Mouse (Mus musculus) erythroblast, embryonic 14.5 days (primary cell): ENCODE measurements around the gene Lef1. TPM values are rescaled to one million over a fixed set of nuclear protein-coding genes. Genes with fewer than 3 reads are reported as not detected.

Experiments
- H3K27me3 ChIP-seq: 2 replicates; pipeline ENCODE4 v1.6.1; 2012; ENCODE audit warnings: inconsistent platforms; ENCODE audit not compliant: control insufficient read depth
- H3K36me3 ChIP-seq: 2 replicates; pipeline ENCODE4 v1.6.1; 2012; ENCODE audit warnings: mild to moderate bottlenecking, inconsistent platforms; ENCODE audit not compliant: control insufficient read depth
- H3K4me1 ChIP-seq: 2 replicates; pipeline ENCODE4 v1.6.1; 2012; ENCODE audit warnings: inconsistent platforms; ENCODE audit not compliant: control insufficient read depth
- H3K4me3 ChIP-seq: replicated peaks from 2 replicates; pipeline ENCODE3; 2012; ENCODE audit warnings: moderate library complexity, mild to moderate bottlenecking, inconsistent platforms
- H3K9me3 ChIP-seq: 2 replicates; pipeline ENCODE4 v1.6.1; 2012; ENCODE audit warnings: low read length, inconsistent platforms, mixed read lengths; ENCODE audit not compliant: control insufficient read depth
- GATA1 ChIP-seq: IDR thresholded peaks from 2 replicates; pipeline ENCODE4 v1.6.1; 2012; ENCODE audit warnings: low read length, inconsistent platforms, mixed read lengths
- TAL1 ChIP-seq: IDR thresholded peaks from 3 replicates; pipeline ENCODE4 v1.6.1; 2012; ENCODE audit warnings: low read length, inconsistent platforms, mixed read lengths
- polyA plus RNA-seq: library from polyadenylated mRNA; stranded (reverse); fragments of >175 nt; gene quantifications from 2 replicates; pipeline ENCODE4 v1.2.3, GENCODE M21; 2012

Lef1 gene
- polyA plus RNA-seq, 1 experiment: not detected

- H3K4me1 ChIP-seq: no peaks in the 10 kb centered on the region
Measured at GRCm38 (mm10) chr3:131259392-131259965, 149.2 kb downstream of the Lef1 start.

GRCm38 (mm10) chr3:131260418-131260817, 150.1 kb downstream of the Lef1 start:
- no peak for TF ChIP-seq GATA1
- TF ChIP-seq TAL1: no peak
- Histone ChIP-seq H3K36me3 (peaks cover 2% of the 10 kb centered on the region; the same call in 1 of the 2 replicates), H3K9me3 (peaks cover 3% of the 10 kb centered on the region; the same call in 1 of the 2 replicates), H3K4me3 (no peak overlapping the region), H3K4me1 (no peaks in the 10 kb centered on the region), H3K27me3 (no peaks in the 10 kb centered on the region)

More at GRCm38 (mm10) chr3:131259392-131259965, 149.2 kb downstream of the Lef1 start:
- TF ChIP-seq TAL1: no peak
- no peak for TF ChIP-seq GATA1
- Histone ChIP-seq H3K36me3 (peaks cover 2% of the 10 kb centered on the region; the same call in 1 of the 2 replicates), H3K4me3 (no peak overlapping the region), H3K27me3 (no peaks in the 10 kb centered on the region), H3K9me3 (peaks cover 3% of the 10 kb centered on the region; the same call in 1 of the 2 replicates)

- no peaks in the 10 kb centered on the region for H3K4me1 ChIP-seq
- H3K36me3 ChIP-seq: peaks cover 2% of the 10 kb centered on the region; the same call in 1 of the 2 replicates
- H3K27me3 ChIP-seq: no peaks in the 10 kb centered on the region
- no peak for TF ChIP-seq TAL1
- no peak for TF ChIP-seq GATA1
- H3K4me3 ChIP-seq: no peak overlapping the region
- peaks cover 3% of the 10 kb centered on the region; the same call in 1 of the 2 replicates for H3K9me3 ChIP-seq
Measured at GRCm38 (mm10) chr3:131263766-131264486, 153.7 kb downstream of the Lef1 start.

GRCm38 (mm10) chr3:131265516-131265915, 155.2 kb downstream of the Lef1 start:
- Histone ChIP-seq H3K4me1 (no peaks in the 10 kb centered on the region), H3K36me3 (peaks cover under 1% of the 10 kb centered on the region; the same call in 1 of the 2 replicates), H3K27me3 (no peaks in the 10 kb centered on the region), H3K9me3 (peaks cover 3% of the 10 kb centered on the region; the same call in 1 of the 2 replicates), H3K4me3 (no peak overlapping the region)
- TF ChIP-seq GATA1: no peak
- no peak for TF ChIP-seq TAL1

GRCm38 (mm10) chr3:131266366-131267050, 156.2 kb downstream of the Lef1 start:
- Histone ChIP-seq H3K27me3 (no peaks in the 10 kb centered on the region), H3K4me3 (no peak overlapping the region), H3K4me1 (peaks cover 9% of the 10 kb centered on the region), H3K36me3 (no peaks in the 10 kb centered on the region; the same call in 1 of the 2 replicates), H3K9me3 (no peaks in the 10 kb centered on the region)
- TF ChIP-seq GATA1 (no peak), TAL1 (no peak)

- no peaks in the 10 kb centered on the region for H3K36me3 ChIP-seq
- no peak overlapping the region for H3K4me3 ChIP-seq
- H3K9me3 ChIP-seq: 0 out of 2 replicates have a peak, but pooled peaks cover under 1% of the 10 kb centered on the region
- no peaks in the 10 kb centered on the region for H3K27me3 ChIP-seq
- TF ChIP-seq GATA1: no peak
- no peak for TF ChIP-seq TAL1
- peaks cover 19% of the 10 kb centered on the region for H3K4me1 ChIP-seq
Measured at GRCm38 (mm10) chr3:131270381-131270780, 160.1 kb downstream of the Lef1 start.

GRCm38 (mm10) chr3:131271157-131271556, 160.9 kb downstream of the Lef1 start:
- peaks cover 5% of the 10 kb centered on the region; the same call in 1 of the 2 replicates for H3K9me3 ChIP-seq
- H3K36me3 ChIP-seq: no peaks in the 10 kb centered on the region
- no peak for TF ChIP-seq GATA1
- peak overlapping the region; percentile 72 for H3K4me3 ChIP-seq
- peaks cover 19% of the 10 kb centered on the region for H3K4me1 ChIP-seq
- no peaks in the 10 kb centered on the region for H3K27me3 ChIP-seq

GRCm38 (mm10) chr3:131271559-131272373, 161.5 kb downstream of the Lef1 start, which contains the start of gene Hadh:
TSS of gene Hadh (minus strand) at chr3:131272101.
- TF ChIP-seq TAL1 (no peak), GATA1 (no peak)
- Histone ChIP-seq H3K36me3 (no peaks in the 10 kb centered on the region), H3K4me1 (peaks cover 19% of the 10 kb centered on the region), H3K9me3 (peaks cover 5% of the 10 kb centered on the region; the same call in 1 of the 2 replicates), H3K4me3 (peak within 1 kb of the TSS; percentile 72), H3K27me3 (no peaks in the 10 kb centered on the region)
